Mouse (Mus musculus) MEL (cell line): ENCODE results near the gene Prpf19. TPM values are rescaled to one million over a fixed set of nuclear protein-coding genes. Genes with fewer than 3 reads are reported as not detected.

Experiments used
- DNase-seq: peaks from one replicate; pipeline ENCODE4 v3.0.0; 2011; ENCODE audit warnings: low read depth, low spot score
- H3K27ac ChIP-seq: 2 replicates; pipeline ENCODE4 v1.5.1; 2012; ENCODE audit warnings: low read depth, mild to moderate bottlenecking, control low read depth, low read length, moderate library complexity; ENCODE audit not compliant: control insufficient read depth
- H3K27me3 ChIP-seq, 2 experiments: fragments of 150-350 bp in 1 of 2; sonication (generic) in 1 of 2; 2 replicates each; pipeline ENCODE4 v1.6.1; 2012; ENCODE audit warnings: low read length in 2 of 2, mild to moderate bottlenecking in 2 of 2, improper control_type of control experiment in 1 of 2, moderate library complexity in 1 of 2; ENCODE audit not compliant: insufficient read depth in 2 of 2, control insufficient read depth in 1 of 2
- H3K36me3 ChIP-seq, 2 experiments: 2 replicates each; pipeline ENCODE4 v1.6.1; 2012 to 2014; ENCODE audit warnings: low read length in 2 of 2, improper control_type of control experiment in 1 of 2, inconsistent platforms in 1 of 2, mild to moderate bottlenecking in 1 of 2; ENCODE audit not compliant: insufficient read depth in 2 of 2, control insufficient read depth in 1 of 2
- H3K4me1 ChIP-seq, 2 experiments: fragments of 150-350 bp in 1 of 2; sonication (generic) in 1 of 2; 2 replicates each; pipeline ENCODE4 v1.6.1; 2012; ENCODE audit warnings: low read length in 2 of 2, improper control_type of control experiment in 1 of 2, mild to moderate bottlenecking in 1 of 2; ENCODE audit not compliant: insufficient read depth in 2 of 2, control insufficient read depth in 1 of 2
- H3K4me3 ChIP-seq, 2 experiments: fragments of 150-350 bp in 1 of 2; sonication (generic) in 1 of 2; 2 replicates each; pipeline ENCODE4 v1.5.1; 2012; ENCODE audit warnings: low read depth in 2 of 2, low read length in 2 of 2, mild to moderate bottlenecking in 2 of 2, moderate library complexity in 2 of 2, control low read depth in 1 of 2, improper control_type of control experiment in 1 of 2; ENCODE audit not compliant: control insufficient read depth in 1 of 2, insufficient read depth in 1 of 2
- H3K79me2 ChIP-seq: 2 replicates; pipeline ENCODE4 v1.6.1; 2012; ENCODE audit warnings: mild to moderate bottlenecking, low read length, moderate library complexity; ENCODE audit not compliant: control insufficient read depth, poor library complexity, insufficient read depth
- H3K9ac ChIP-seq: 2 replicates; pipeline ENCODE4 v1.6.1; 2012; ENCODE audit warnings: low read depth, mild to moderate bottlenecking, control low read depth, low read length, moderate library complexity; ENCODE audit not compliant: control insufficient read depth, poor library complexity, severe bottlenecking
- H3K9me3 ChIP-seq: fragments of 150-350 bp; sonication (generic); replicated peaks from 2 replicates; pipeline ENCODE4 v1.6.1; 2012; ENCODE audit warnings: mild to moderate bottlenecking, low read length, improper control_type of control experiment, moderate library complexity; ENCODE audit not compliant: insufficient read depth
- CHD2 ChIP-seq: IDR thresholded peaks from 2 replicates; pipeline ENCODE4 v1.6.1; 2011; ENCODE audit warnings: low read length, improper control_type of control experiment
- E2F4 ChIP-seq: IDR thresholded peaks from 2 replicates; pipeline ENCODE4 v1.6.1; 2011; ENCODE audit warnings: low read depth, low read length, improper control_type of control experiment, borderline replicate concordance
- EP300 ChIP-seq, 2 experiments: IDR thresholded peaks; 2 replicates each; pipeline ENCODE4 v1.6.1; 2011; ENCODE audit warnings: improper control_type of control experiment in 2 of 2, low read length in 2 of 2, low read depth in 1 of 2, mild to moderate bottlenecking in 1 of 2
- ETS1 ChIP-seq: IDR thresholded peaks from 2 replicates; pipeline ENCODE4 v1.6.1; 2012; ENCODE audit warnings: low read depth, mild to moderate bottlenecking, inconsistent platforms, low read length, improper control_type of control experiment, moderate library complexity
- KAT2A ChIP-seq: conservative IDR thresholded peaks from 2 replicates; pipeline ENCODE4 v1.6.1; 2012; ENCODE audit warnings: low read depth, low read length, improper control_type of control experiment, inconsistent platforms
- MAX ChIP-seq: IDR thresholded peaks from 2 replicates; pipeline ENCODE4 v1.6.1; 2011; ENCODE audit warnings: low read length, improper control_type of control experiment
- MAZ ChIP-seq: IDR thresholded peaks from 2 replicates; pipeline ENCODE4 v1.6.1; 2012; ENCODE audit warnings: low read depth, mild to moderate bottlenecking, inconsistent platforms, low read length, improper control_type of control experiment
- MEF2A ChIP-seq: IDR thresholded peaks from 2 replicates; pipeline ENCODE4 v1.6.1; 2014; ENCODE audit warnings: low read depth, mild to moderate bottlenecking, inconsistent platforms, low read length, improper control_type of control experiment; ENCODE audit not compliant: poor library complexity, insufficient replicate concordance, severe bottlenecking; ENCODE audit errors: extremely low read depth
- MYB ChIP-seq: IDR thresholded peaks from 2 replicates; pipeline ENCODE4 v1.6.1; 2011; ENCODE audit warnings: mild to moderate bottlenecking, low read depth, low read length, improper control_type of control experiment
- MYC ChIP-seq: IDR thresholded peaks from 2 replicates; pipeline ENCODE4 v1.6.1; 2011; ENCODE audit warnings: low read depth, mild to moderate bottlenecking, low read length, improper control_type of control experiment, moderate library complexity
- POLR2AphosphoS2 ChIP-seq: IDR thresholded peaks from 2 replicates; pipeline ENCODE4 v1.6.1; 2011; ENCODE audit warnings: low read length, improper control_type of control experiment
- SMC3 ChIP-seq: IDR thresholded peaks from 2 replicates; pipeline ENCODE4 v1.6.1; 2011; ENCODE audit warnings: low read depth, low read length, improper control_type of control experiment
- TAL1 ChIP-seq: IDR thresholded peaks from 2 replicates; pipeline ENCODE4 v1.6.1; 2012; ENCODE audit warnings: mild to moderate bottlenecking, inconsistent platforms, low read length, moderate library complexity, mixed read lengths
- TBP ChIP-seq: IDR thresholded peaks from 2 replicates; pipeline ENCODE4 v1.8.0; 2011; ENCODE audit warnings: low read depth, low read length, improper control_type of control experiment
- TCF12 ChIP-seq: IDR thresholded peaks from 2 replicates; pipeline ENCODE4 v1.6.1; 2014; ENCODE audit warnings: low read depth, mild to moderate bottlenecking, inconsistent platforms, low read length, improper control_type of control experiment, moderate library complexity
- ZC3H11A ChIP-seq: IDR thresholded peaks from 2 replicates; pipeline ENCODE4 v1.6.1; 2012; ENCODE audit warnings: low read depth, mild to moderate bottlenecking, inconsistent platforms, low read length, improper control_type of control experiment
- ZKSCAN1 ChIP-seq: IDR thresholded peaks from 2 replicates; pipeline ENCODE4 v1.6.1; 2012; ENCODE audit warnings: low read depth, mild to moderate bottlenecking, inconsistent platforms, low read length, improper control_type of control experiment, moderate library complexity
- ZNF384 ChIP-seq: IDR thresholded peaks from 2 replicates; pipeline ENCODE4 v1.6.1; 2012; ENCODE audit warnings: low read depth, mild to moderate bottlenecking, inconsistent platforms, low read length, improper control_type of control experiment
- polyA plus RNA-seq, 2 experiments: library from polyadenylated mRNA; stranded (reverse) in 1 of 2; unstranded in 1 of 2; fragments of >175 nt in 1 of 2; fragments of >200 nt in 1 of 2; gene quantifications; 2 replicates each; pipeline versions ENCODE4 v1.2.1 to v1.2.4; 2012; ENCODE audit warnings: low replicate concordance in 2 of 2, low read depth in 1 of 2; ENCODE audit not compliant: insufficient read length in 2 of 2, insufficient read depth in 1 of 2, missing spikeins in 1 of 2
- total RNA-seq: library from RNA; depleted of rRNA; stranded (reverse); fragments of 300-350 nt; gene quantifications from 2 replicates; pipeline ENCODE4 v1.2.3, GENCODE M21; 2012

The Prpf19 gene
- total and polyA plus RNA-seq, 3 experiments, result 128 to 363 (median 158) TPM

- TF ChIP-seq MAZ, result no peak
- TF ChIP-seq TAL1, result peak; percentile 38
- TF ChIP-seq TCF12, result 0 out of 2 replicates have a peak, but pooled peaks have one; percentile 36
- no peak for TF ChIP-seq POLR2AphosphoS2
- TF ChIP-seq ETS1, result no peak; the same call in 1 of the 2 replicates
- TF ChIP-seq E2F4, result no peak
- TF ChIP-seq ZNF384, result no peak
- no peak for TF ChIP-seq ZKSCAN1
- no peak for TF ChIP-seq MYB
- TF ChIP-seq SMC3, result 0 out of 2 replicates have a peak, but pooled peaks have one; percentile 6
- no peak for TF ChIP-seq MAX
- no peak for TF ChIP-seq ZC3H11A
- peak; percentile 44; the same call in 1 of the 2 replicates for TF ChIP-seq MEF2A
- TF ChIP-seq EP300 (IDR thresholded peaks at IDR 0.05; ENCODE audit: low read depth in 1 of 2, low read length in 2 of 2), result peak; percentile 37 to 67
- TF ChIP-seq MYC, result no peak
- TF ChIP-seq CHD2, result no peak
- TF ChIP-seq TBP, result no peak
- no peak for TF ChIP-seq KAT2A
- Histone ChIP-seq H3K27ac (no peak overlapping the region), H3K9me3 (no peaks in the 10 kb centered on the region), H3K9ac (no peak overlapping the region), H3K27me3 (no peaks in the 10 kb centered on the region), H3K4me1 (peaks cover 0 to 10% of the 10 kb centered on the region in 2 experiments; a peak in 2 of 4 replicates), H3K4me3 (no peak overlapping the region), H3K79me2 (no peaks in the 10 kb centered on the region), H3K36me3 (no peaks in the 10 kb centered on the region)
- DNase-seq, result peak; percentile 73
Measured at GRCm38 (mm10) chr19:10914291-10914690, 19.3 kb downstream of the Prpf19 start.

GRCm38 (mm10) chr19:10914870-10915269, 19.8 kb downstream of the Prpf19 start:
- no peak overlapping the region for H3K9ac ChIP-seq
- no peak for DNase-seq
- H3K79me2 ChIP-seq, result no peaks in the 10 kb centered on the region
- no peak for TF ChIP-seq KAT2A
- TF ChIP-seq, all 39 proteins: peak for 0
- H3K36me3 ChIP-seq, result no peaks in the 10 kb centered on the region
- H3K4me1 ChIP-seq, result peaks cover 0 to 10% of the 10 kb centered on the region in 2 experiments; a peak in 2 of 4 replicates
- H3K27me3 ChIP-seq, result no peaks in the 10 kb centered on the region
- no peak overlapping the region for H3K4me3 ChIP-seq
- no peaks in the 10 kb centered on the region for H3K9me3 ChIP-seq
- no peak overlapping the region for H3K27ac ChIP-seq
